Mouse (Mus musculus) embryo, embryonic 10.5 days (tissue): ENCODE results near the gene 1600014C23Rik.

Experiments used
- DNase-seq: peaks from one replicate; pipeline ENCODE4 v3.0.0-alpha.2; 2015; ENCODE audit warnings: low spot score

Gene 1600014C23Rik

GRCm38 (mm10) chr17:45752053-45752452 lies 18.4 kb upstream of the 1600014C23Rik start:
- no peak for DNase-seq

- DNase-seq = no peak
Measured at GRCm38 (mm10) chr17:45751359-45751758, 17.7 kb upstream of the 1600014C23Rik start.

GRCm38 (mm10) chr17:45749100-45749499 lies 15.5 kb upstream of the 1600014C23Rik start:
- DNase-seq = no peak

- DNase-seq = peak; percentile 54
Measured at GRCm38 (mm10) chr17:45747858-45748785, 14.5 kb upstream of the 1600014C23Rik start.

- DNase-seq = no peak
Measured at GRCm38 (mm10) chr17:45747293-45747692, 13.6 kb upstream of the 1600014C23Rik start.

- DNase-seq = no peak
Measured at GRCm38 (mm10) chr17:45746755-45747154, 13.1 kb upstream of the 1600014C23Rik start.

GRCm38 (mm10) chr17:45745629-45746028 lies 12.0 kb upstream of the 1600014C23Rik start:
- no peak for DNase-seq

- no peak for DNase-seq
Measured at GRCm38 (mm10) chr17:45742371-45743147, 8.9 kb upstream of the 1600014C23Rik start.

- no peak for DNase-seq
Measured at GRCm38 (mm10) chr17:45737078-45737601, 3.5 kb upstream of the 1600014C23Rik start.

- peak; percentile 93 for DNase-seq
Measured at GRCm38 (mm10) chr17:45736311-45737077, 2.9 kb upstream of the 1600014C23Rik start.

- DNase-seq = peak; percentile 93
Measured at GRCm38 (mm10) chr17:45735382-45736310, 2.0 kb upstream of the 1600014C23Rik start.

- DNase-seq = no peak
Measured at GRCm38 (mm10) chr17:45734881-45735280, 1.2 kb upstream of the 1600014C23Rik start.

- DNase-seq = no peak
Measured at GRCm38 (mm10) chr17:45734333-45734732, 689 bp upstream of the 1600014C23Rik start.

- DNase-seq = no peak
Measured at GRCm38 (mm10) chr17:45733038-45733734, 458 bp downstream of the 1600014C23Rik start.

GRCm38 (mm10) chr17:45731172-45731864 lies 2.3 kb downstream of the 1600014C23Rik start:
- DNase-seq = peak; percentile 94

- DNase-seq = no peak
Measured at GRCm38 (mm10) chr17:45730696-45731095, 2.9 kb downstream of the 1600014C23Rik start.

GRCm38 (mm10) chr17:45729387-45729786 lies 4.3 kb downstream of the 1600014C23Rik start:
- no peak for DNase-seq

GRCm38 (mm10) chr17:45727983-45728723 lies 5.5 kb downstream of the 1600014C23Rik start:
- DNase-seq = no peak

- no peak for DNase-seq
Measured at GRCm38 (mm10) chr17:45727481-45727880, 6.2 kb downstream of the 1600014C23Rik start.
